Mouse (Mus musculus) WW6 (cell line): Measurements from ENCODE around the gene Hoxa2.

Experiments used
- DNase-seq: peaks from one replicate; pipeline ENCODE4 v3.0.0-alpha.2; 2013; ENCODE audit warnings: low read depth, low spot score

Hoxa2 gene

GRCm38 (mm10) chr6:52164626-52165440 lies at the start of gene Hoxa2:
Hoxa2 (minus strand) TSS chr6:52164831.
- DNase-seq: no peak

GRCm38 (mm10) chr6:52214271-52214670 lies 49.6 kb upstream of the Hoxa2 start:
- no peak for DNase-seq

DNA sequence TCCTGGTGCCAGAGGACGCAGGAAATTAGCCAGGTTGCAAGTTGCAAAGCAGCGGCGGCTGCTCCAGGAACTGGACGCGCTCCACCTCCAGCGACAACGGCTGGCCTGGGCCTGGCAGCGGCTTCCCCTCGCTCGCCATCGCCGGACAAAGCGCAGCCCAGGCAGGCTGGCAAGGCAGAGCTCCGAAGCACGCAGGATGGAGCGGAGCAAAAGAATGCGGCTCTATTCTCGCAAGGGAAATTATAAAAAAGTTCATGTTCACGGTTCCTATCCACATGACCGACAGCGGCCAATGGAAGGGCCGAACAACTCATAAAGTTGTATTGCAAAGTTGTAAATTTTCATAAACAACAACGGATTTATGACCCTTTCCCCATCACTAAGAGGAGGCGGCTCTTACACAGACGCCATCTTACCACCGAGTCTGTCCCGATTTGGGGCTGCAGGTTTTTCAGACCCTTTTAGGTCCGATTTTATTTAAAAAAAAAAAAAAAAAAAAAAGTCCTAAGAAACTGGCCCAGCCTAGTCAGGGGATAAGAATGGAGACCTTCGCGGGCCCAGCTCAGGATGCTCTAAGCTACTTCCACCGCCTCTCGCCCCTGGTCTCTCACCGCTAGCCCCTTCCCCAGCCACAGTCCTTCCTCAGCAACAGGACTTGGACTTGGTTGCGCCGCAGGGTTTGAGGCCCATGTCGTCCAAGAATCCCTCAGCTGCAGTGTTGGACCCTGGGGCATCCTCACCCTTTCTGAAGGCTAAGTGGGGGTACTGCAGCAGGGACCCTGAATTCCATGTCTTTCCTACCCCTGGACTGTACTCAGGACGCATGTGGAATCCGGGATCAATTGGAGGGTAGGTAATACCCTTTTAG lies 48.7 kb upstream of the Hoxa2 start, which contains the start of the genes Hoxa3 and Gm28308:
Hoxa3 (minus strand) TSS at position 218 of the 868 bp plus-strand sequence.
Gm28308 (minus strand) TSS at position 221 of the 868 bp plus-strand sequence.
- no peak for DNase-seq

GRCm38 (mm10) chr6:52212556-52213118 lies 48.0 kb upstream of the Hoxa2 start:
- DNase-seq: no peak

- no peak for DNase-seq
These were observed 47.3 kb upstream of the Hoxa2 start for GRCm38 (mm10) chr6:52211961-52212360.

DNA sequence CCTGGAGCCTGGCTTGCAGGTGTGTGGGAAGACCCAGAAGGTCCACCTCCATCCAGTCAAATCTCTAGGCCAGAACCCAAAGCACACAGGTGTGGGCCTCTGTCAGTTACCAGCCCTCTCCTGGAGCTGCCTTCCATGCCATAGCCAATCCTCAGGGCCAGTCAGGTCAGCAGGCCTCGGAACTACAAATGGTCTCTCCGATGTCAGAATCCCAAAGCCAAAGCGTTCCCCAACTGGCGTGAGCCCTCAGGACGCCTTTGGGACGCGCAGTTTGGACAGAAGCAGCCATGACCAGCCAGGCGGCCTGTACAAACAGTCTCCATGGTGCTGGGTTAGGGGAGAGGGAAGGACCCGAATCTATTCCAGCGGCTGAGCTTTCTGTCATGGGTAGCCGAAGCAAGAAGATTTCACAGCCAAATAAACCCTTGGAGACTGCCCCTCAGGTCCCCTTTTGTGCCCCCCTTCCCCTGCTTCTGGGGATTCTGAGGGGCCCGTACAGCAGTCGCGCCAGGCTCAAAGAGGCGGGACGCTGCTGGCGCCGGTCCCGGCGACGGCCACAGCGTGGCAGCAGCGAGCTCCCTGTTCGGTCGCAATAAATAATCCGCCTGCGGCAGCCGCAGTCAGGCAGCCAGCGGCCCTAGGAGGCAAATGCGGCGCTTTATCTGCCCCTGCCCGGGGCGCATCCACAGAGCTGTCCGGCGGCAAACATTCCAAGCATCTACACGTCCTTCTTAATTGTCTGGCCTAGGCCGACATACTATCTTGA lies 46.7 kb upstream of the Hoxa2 start:
- DNase-seq: no peak

DNA sequence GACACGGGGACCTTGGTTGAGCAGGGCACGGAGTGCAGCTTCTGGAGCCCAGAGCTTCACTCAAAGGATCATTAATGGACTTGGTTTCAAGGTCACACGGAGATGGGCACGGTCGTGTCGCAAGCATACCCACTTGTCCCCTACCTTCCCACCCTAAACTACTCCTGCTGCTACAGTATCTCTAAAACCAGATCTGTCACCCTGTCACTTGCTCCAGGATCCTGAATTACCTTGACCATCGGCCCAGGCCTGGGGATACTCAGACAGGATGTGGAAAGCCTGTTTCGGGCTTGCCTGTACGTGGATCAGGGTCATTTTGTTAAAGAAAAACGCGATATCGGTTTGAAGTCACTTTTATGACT lies 45.0 kb upstream of the Hoxa2 start:
- no peak for DNase-seq

DNA sequence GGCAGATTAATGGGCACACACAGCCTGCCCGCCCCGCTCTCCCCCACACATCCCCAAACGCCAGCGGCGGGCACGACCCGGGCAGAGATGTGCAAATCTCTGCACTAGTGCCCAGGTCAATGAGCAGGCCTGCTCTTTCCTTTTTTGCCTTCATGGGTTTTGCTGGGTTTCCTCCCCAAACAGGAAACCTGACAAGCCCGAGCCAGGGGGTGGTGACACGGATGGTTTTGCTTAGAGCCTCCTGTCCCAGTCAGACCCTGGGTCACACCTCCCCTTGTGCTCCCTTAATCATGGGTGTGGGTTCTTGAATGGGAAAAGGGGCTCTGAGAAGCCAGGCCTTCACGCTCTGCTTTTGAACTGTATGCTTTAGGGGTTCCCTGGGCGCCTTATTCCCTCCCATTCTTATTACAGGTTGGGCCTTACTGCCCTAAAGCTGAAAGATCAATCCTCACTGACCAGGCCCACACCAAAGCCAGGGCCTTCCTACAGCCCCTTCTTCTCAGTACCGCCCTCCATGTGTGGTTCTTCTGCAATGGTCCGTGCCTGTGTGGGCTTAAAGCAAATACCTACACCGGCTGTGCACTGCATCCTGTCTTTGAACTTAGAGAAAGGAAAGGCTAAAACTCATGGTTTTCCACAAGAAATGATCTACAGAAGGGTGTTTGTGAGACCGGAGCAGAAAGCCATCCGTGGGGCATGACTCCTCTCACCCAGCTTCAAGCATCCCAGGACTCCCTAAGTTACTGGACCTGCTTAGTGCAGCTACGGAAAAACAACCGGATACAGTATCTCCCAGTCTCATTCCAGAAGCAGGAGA lies 44.4 kb upstream of the Hoxa2 start:
- no peak for DNase-seq

GRCm38 (mm10) chr6:52208072-52208867 lies 43.6 kb upstream of the Hoxa2 start, which contains the start of gene Hoxa6:
Hoxa6 (minus strand) TSS chr6:52208722.
- DNase-seq: no peak

GRCm38 (mm10) chr6:52207684-52207976 lies 43.0 kb upstream of the Hoxa2 start:
- no peak for DNase-seq

GRCm38 (mm10) chr6:52206882-52207683 lies 42.5 kb upstream of the Hoxa2 start:
- no peak for DNase-seq

- no peak for DNase-seq
These were observed 41.3 kb upstream of the Hoxa2 start for GRCm38 (mm10) chr6:52205638-52206621.

GRCm38 (mm10) chr6:52205221-52205620 lies 40.6 kb upstream of the Hoxa2 start:
- DNase-seq: no peak

DNA sequence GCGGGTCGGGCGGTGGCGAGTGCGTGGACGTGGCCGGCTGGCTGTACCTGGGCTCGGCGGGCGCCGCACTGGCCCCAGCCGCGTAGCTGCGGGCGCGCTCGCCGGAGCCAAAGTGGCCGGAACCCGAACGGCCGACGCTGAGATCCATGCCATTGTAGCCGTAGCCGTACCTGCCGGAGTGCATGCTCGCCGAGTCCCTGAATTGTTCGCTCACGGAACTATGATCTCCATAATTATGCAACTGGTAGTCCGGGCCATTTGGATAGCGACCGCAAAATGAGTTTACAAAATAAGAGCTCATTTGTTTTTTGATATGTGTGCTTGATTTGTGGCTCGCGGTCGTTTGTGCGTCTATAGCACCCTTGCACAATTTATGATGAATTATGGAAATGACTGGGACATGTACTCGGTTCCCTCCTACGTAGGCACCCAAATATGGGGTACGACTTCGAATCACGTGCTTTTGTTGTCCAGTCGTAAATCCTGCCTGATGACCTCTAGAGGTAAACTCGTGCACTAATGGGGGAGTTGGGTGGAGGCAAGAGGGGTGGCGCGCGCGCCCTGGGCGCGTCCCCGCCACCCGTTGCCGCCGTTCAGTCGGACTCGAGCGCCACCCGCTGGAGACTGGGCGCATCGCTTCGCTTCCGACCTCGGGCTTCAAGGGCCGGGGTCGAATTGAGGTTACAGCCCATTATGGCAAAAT lies 39.6 kb upstream of the Hoxa2 start, which contains the start of gene Hoxa5:
Hoxa5 (minus strand) TSS at position 538 of the 703 bp plus-strand sequence.
- no peak for DNase-seq

DNA sequence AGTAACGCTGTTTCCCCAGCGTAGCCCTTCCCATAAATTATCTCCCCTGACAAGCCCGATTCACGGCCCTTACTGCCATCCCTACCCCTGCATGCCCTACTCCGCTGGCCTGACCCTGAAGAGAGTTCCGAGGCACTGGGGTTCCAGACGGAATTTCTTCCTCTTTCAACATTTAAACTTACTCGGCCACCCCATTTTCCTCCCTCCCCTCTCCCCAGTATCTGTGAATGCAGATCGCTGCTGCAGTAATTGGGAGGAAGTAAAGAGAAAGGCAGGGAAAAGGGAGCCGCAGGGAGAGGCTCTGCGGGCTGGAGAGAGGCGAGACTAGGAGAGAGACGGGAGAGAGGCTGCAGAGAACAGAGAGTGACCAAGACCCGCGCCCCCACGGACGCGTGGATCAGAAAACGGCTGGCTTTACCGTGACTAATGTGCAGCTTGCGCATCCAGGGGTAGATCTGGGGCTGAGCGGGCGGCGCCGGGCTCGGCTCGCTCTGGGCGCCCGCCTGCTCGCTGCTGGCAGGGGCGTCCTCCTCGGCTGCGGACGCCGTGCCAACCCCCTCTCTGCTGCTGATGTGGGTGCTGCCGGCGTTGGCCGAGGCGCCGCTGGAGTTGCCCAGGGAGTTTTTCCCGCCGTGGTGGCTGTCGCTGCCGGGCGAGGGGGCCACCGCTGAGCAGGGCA lies 38.9 kb upstream of the Hoxa2 start:
- DNase-seq: no peak

DNA sequence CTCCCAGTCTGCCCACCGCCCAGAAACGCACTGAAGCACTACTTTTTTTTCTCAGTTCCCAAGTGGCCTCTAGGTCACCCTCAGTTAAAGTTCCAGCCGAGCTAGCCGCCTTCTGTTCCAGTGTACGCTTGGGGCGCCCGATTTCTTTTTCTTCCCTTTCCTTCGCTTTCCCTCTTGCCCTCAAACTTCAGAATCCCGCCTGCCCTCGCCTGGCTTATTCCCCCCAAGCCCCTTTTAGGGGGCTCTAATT lies 38.4 kb upstream of the Hoxa2 start:
- DNase-seq: no peak
